Mouse (Mus musculus) embryonic fibroblast, embryonic 13.5 days (primary cell): ENCODE results near the gene Sept9. TPM values are rescaled to one million over a fixed set of nuclear protein-coding genes. Genes with fewer than 3 reads are reported as not detected.

Experiments used
- H3K27ac ChIP-seq: 2 replicates; pipeline ENCODE4 v1.5.1; 2012; ENCODE audit warnings: low read length, control low read depth, inconsistent platforms; ENCODE audit not compliant: insufficient read depth
- H3K4me1 ChIP-seq: 2 replicates; pipeline ENCODE4 v1.6.1; 2011; ENCODE audit warnings: low read length; ENCODE audit not compliant: control insufficient read depth, insufficient read depth
- H3K4me3 ChIP-seq: 2 replicates; pipeline ENCODE4 v1.5.1; 2011; ENCODE audit warnings: mild to moderate bottlenecking, control low read depth, low read length; ENCODE audit not compliant: insufficient read depth
- CTCF ChIP-seq: IDR thresholded peaks from 2 replicates; pipeline ENCODE4 v1.5.1; 2011; ENCODE audit warnings: mild to moderate bottlenecking, control low read depth, low read length, moderate library complexity, borderline replicate concordance; ENCODE audit not compliant: insufficient read depth
- POLR2A ChIP-seq: IDR thresholded peaks from 2 replicates; pipeline ENCODE4 v1.6.1; 2011; ENCODE audit warnings: low read depth, mild to moderate bottlenecking, control low read depth, low read length, moderate library complexity
- polyA plus RNA-seq: library from polyadenylated mRNA; stranded (reverse); fragments of >200 nt; gene quantifications from 2 replicates; pipeline ENCODE4 v1.2.4, GENCODE M21; 2011; ENCODE audit warnings: low read depth; ENCODE audit not compliant: missing spikeins, insufficient read length

The Sept9 gene
- polyA plus RNA-seq, 1 experiment = 198 TPM

DNA sequence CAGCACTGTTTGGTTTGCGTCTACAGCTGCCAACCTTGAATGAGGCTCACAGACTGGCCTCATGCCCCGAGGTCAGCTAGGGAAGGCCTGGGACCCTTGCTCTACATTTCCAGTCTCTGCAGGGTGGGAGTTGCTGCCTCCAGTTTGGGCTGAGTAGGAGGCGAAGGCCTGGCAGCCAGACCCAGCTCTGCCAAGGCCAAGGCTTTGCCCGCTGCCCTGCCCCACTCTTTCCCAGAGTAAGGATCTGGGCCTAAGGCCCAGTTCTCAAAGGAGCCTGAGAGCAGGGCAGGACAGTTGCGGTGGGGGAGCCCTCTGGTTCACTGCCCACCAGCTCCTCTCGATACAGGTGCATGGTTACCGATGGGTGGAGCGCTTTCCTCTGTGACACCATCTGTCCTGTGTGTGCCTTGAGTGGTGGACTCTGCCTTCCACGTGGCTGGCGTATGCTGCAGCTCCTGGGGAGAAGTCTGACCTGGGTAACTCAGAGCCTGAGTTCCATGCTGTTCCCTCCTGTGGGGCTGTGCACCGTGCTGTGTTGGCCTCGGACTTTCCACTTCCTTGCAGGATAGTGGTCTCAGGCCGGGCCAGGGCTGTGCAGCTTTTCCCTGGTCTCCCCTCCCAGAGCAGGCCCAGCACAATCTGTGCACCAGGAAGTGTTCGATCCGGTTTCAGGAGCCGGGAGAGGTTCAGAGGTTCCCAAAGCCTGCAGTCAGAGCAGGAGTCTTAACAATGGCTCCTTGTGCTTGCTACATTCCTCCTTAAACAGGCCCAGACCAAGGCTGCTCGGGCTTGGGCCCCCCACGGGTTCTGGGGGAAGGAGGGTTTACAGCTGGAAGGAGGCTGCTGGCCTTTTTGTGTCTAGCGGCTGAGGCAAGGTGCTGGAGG, 85.5 kb downstream of the Sept9 start:
- H3K27ac ChIP-seq = no peak overlapping the region
- no peak overlapping the region for H3K4me3 ChIP-seq
- TF ChIP-seq CTCF (no peak), POLR2A (no peak)
- H3K4me1 ChIP-seq = peaks cover 3% of the 10 kb centered on the region

GRCm38 (mm10) chr11:117285606-117285931, 86.1 kb downstream of the Sept9 start:
- Histone ChIP-seq H3K27ac (no peak overlapping the region), H3K4me1 (peaks cover 3% of the 10 kb centered on the region), H3K4me3 (no peak overlapping the region)
- no peak for TF ChIP-seq POLR2A
- TF ChIP-seq CTCF = no peak

GRCm38 (mm10) chr11:117287792-117288191, 88.3 kb downstream of the Sept9 start:
- H3K4me3 ChIP-seq = no peak overlapping the region
- no peak overlapping the region for H3K27ac ChIP-seq
- no peak for TF ChIP-seq CTCF
- TF ChIP-seq POLR2A = no peak
- H3K4me1 ChIP-seq = peaks cover 3% of the 10 kb centered on the region

DNA sequence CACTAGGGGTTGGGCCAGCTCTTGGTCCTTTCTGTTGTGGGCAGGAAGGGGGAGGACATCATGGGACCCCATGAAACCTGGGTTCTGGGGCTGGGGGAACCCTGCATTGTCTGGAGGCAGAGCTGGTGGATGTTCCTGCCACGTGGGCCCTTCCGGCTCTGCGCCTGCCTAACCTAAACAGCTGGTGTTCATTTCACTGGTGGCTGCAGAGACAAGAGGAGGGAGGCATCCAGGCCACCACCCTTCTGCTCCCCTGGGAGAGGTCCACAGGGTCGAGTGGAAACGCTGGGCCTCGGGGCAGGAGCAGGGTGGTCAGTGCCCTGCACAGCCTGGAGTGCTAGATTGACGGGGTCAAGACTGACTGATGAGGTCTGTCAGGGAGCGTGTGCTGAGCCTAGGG, 89.3 kb downstream of the Sept9 start:
- Histone ChIP-seq H3K27ac (no peak overlapping the region), H3K4me1 (peaks cover 3% of the 10 kb centered on the region), H3K4me3 (no peak overlapping the region)
- no peak for TF ChIP-seq CTCF
- no peak for TF ChIP-seq POLR2A

GRCm38 (mm10) chr11:117291271-117292059, 92.0 kb downstream of the Sept9 start:
- TF ChIP-seq CTCF = no peak
- no peak for TF ChIP-seq POLR2A
- H3K4me1 ChIP-seq = peaks cover 2% of the 10 kb centered on the region; the same call in 1 of the 2 replicates
- no peak overlapping the region for H3K4me3 ChIP-seq
- H3K27ac ChIP-seq = no peak overlapping the region

DNA sequence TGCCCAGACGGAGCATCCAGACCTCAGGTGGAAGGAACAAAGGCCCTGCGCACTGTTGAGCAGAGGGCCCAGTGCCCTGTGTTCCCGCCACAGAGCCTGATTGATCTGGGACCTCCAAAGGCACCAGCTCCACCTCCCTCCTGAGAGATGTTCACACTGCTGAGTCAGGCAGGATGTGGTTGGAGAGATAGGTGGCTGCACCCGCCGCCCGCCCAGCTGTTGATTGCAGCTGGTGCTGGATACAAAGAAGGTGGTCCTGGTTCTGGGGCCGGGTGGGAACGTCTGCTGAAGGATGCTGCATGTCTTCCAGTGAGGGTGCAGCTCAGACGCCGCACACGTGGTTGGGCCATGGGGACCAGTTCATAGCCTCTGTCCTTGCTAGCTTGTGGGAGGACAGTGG, 93.0 kb downstream of the Sept9 start:
- TF ChIP-seq POLR2A (no peak), CTCF (no peak)
- Histone ChIP-seq H3K27ac (no peak overlapping the region), H3K4me3 (no peak overlapping the region), H3K4me1 (peaks cover 2% of the 10 kb centered on the region; the same call in 1 of the 2 replicates)

- H3K27ac ChIP-seq = no peak overlapping the region
- no peak overlapping the region for H3K4me3 ChIP-seq
- TF ChIP-seq CTCF (no peak), POLR2A (no peak)
- H3K4me1 ChIP-seq = peaks cover 2% of the 10 kb centered on the region; the same call in 1 of the 2 replicates
These were observed 95.8 kb downstream of the Sept9 start for GRCm38 (mm10) chr11:117295266-117295665.

DNA sequence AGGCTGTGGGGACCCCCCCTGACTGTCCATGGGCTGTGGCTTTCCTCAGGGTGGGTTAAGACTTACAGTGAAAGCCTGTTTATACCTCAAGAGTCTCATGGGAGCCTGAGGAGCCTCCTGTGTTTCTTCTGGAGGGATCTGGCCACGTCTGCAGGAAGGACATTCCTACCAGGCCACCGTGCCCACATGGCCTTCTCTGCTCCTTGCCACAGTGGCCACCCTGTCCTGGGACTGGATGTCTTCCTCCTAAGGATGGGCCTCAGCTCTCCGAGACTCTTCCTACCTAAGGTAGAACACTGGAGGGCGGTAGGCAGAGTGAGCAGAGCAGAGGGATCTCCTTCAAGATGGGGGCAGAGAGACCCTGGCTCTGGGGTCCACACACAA, 96.6 kb downstream of the Sept9 start:
- TF ChIP-seq CTCF (no peak), POLR2A (no peak)
- H3K27ac ChIP-seq = no peak overlapping the region
- H3K4me1 ChIP-seq = peaks cover 2% of the 10 kb centered on the region; the same call in 1 of the 2 replicates
- H3K4me3 ChIP-seq = no peak overlapping the region

GRCm38 (mm10) chr11:117296500-117297189, 97.2 kb downstream of the Sept9 start:
- H3K4me1 ChIP-seq = peaks cover 2% of the 10 kb centered on the region; the same call in 1 of the 2 replicates
- H3K4me3 ChIP-seq = no peak overlapping the region
- TF ChIP-seq POLR2A = no peak
- TF ChIP-seq CTCF = no peak
- no peak overlapping the region for H3K27ac ChIP-seq

DNA sequence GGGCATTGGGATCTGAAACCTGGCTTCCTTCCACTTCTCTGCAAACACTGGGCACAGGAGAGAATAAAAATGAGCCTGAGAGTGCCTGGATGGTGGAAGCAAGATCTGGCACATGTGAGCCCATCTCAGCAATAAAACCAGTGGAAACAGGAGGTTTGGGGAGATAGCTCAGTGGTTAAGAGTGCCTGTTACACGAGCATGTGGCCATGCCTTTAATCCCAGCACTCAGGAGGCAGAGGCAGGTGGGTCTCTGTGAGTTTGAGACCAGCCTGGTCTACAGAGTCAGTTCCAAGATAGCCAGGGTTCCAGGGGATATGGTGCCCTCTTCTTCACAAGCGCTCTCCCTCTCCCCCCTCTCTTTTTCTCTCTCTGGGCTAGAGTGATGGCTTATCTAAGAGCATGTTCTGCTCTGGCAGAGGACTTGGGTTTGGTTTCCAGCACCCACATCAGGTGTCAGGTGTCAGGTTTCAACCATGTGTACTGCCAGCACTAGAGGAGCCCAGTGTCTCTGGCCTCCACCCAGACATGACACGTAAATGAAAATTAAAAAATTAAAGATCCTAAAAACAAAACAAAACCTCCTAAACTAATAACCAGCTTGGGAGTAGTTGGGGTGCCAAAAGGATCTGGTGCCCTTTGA, 97.8 kb downstream of the Sept9 start:
- TF ChIP-seq POLR2A (no peak), CTCF (no peak)
- peaks cover 5% of the 10 kb centered on the region; the same call in 1 of the 2 replicates for H3K4me1 ChIP-seq
- H3K27ac ChIP-seq = no peak overlapping the region
- H3K4me3 ChIP-seq = no peak overlapping the region
